Mouse (Mus musculus) embryonic facial prominence, embryonic 12.5 days (tissue): ENCODE results near the gene Klf16. TPM values are rescaled to one million over a fixed set of nuclear protein-coding genes. Genes with fewer than 3 reads are reported as not detected.
A peak's percentile ranks its signal among the peaks of the same experiment; 100 is the strongest.

Experiments
- ATAC-seq: fragments of 200-750 bp; cut with Nextera tagmentation; 2 replicates; pipeline ENCODE4 v1.8.0; 2017; ENCODE audit not compliant: insufficient number of reproducible peaks, insufficient read depth, low FRiP score, low TSS enrichment
- H3K27ac ChIP-seq: fragments of 300-500 bp; sonication (generic); 2 replicates; pipeline ENCODE4 v1.5.1; 2016; ENCODE audit warnings: mild to moderate bottlenecking
- H3K27me3 ChIP-seq: fragments of 300-500 bp; sonication (generic); 2 replicates; pipeline ENCODE4 v1.6.1; 2016; ENCODE audit warnings: mild to moderate bottlenecking, moderate library complexity
- H3K36me3 ChIP-seq: fragments of 300-500 bp; sonication (generic); 2 replicates; pipeline ENCODE4 v1.6.1; 2016; ENCODE audit warnings: mild to moderate bottlenecking
- H3K4me1 ChIP-seq: fragments of 300-500 bp; sonication (generic); 2 replicates; pipeline ENCODE4 v1.6.1; 2016
- H3K4me2 ChIP-seq: fragments of 300-500 bp; sonication (generic); replicated peaks from 2 replicates; pipeline ENCODE4 v1.6.1; 2016; ENCODE audit warnings: mild to moderate bottlenecking, moderate library complexity
- H3K4me3 ChIP-seq: fragments of 300-500 bp; sonication (generic); 2 replicates; pipeline ENCODE4 v1.5.1; 2016; ENCODE audit warnings: mild to moderate bottlenecking
- H3K9ac ChIP-seq: fragments of 300-500 bp; sonication (generic); 2 replicates; pipeline ENCODE4 v1.6.1; 2016; ENCODE audit warnings: mild to moderate bottlenecking, moderate library complexity
- H3K9me3 ChIP-seq: fragments of 300-500 bp; sonication (generic); 2 replicates; pipeline ENCODE4 v1.6.1; 2016; ENCODE audit warnings: mild to moderate bottlenecking, moderate library complexity
- WGBS: fragments of 180-500 bp; shearing (Covaris S2); methylation state at CpG from one replicate; pipeline ENCODE4 v1.1.7; 2016; 5-methylcytosine and 5-hydroxymethylcytosine counted together
- polyA plus RNA-seq: library from polyadenylated mRNA; unstranded; fragments of >200 nt; fragmentation: Nextera tagmentation; extraction: Ambion mirVana; gene quantifications from 2 replicates; pipeline ENCODE4 v1.2.1, GENCODE M21; 2016

Gene Klf16
- polyA plus RNA-seq, 1 experiment from 2014 or later = 12.4 TPM

- Histone ChIP-seq H3K4me1 (peaks cover 11% of the 10 kb centered on the region; the same call in 1 of the 2 replicates), H3K36me3 (peaks cover 24% of the 10 kb centered on the region), H3K27me3 (no peaks in the 10 kb centered on the region), H3K9ac (no peak overlapping the region), H3K27ac (no peak overlapping the region), H3K4me3 (no peak overlapping the region), H3K4me2 (no peak overlapping the region), H3K9me3 (no peaks in the 10 kb centered on the region)
- ATAC-seq = no peak
- 87% methylated on average over 8 of the region's 8 CpGs for WGBS
Measured at GRCm38 (mm10) chr10:80553575-80553974, 23.5 kb downstream of the Klf16 start.

GRCm38 (mm10) chr10:80552364-80552763, 24.8 kb downstream of the Klf16 start:
- Histone ChIP-seq H3K27me3 (no peaks in the 10 kb centered on the region), H3K4me3 (no peak overlapping the region), H3K4me1 (no peaks in the 10 kb centered on the region), H3K9ac (no peak overlapping the region), H3K36me3 (peaks cover 36% of the 10 kb centered on the region), H3K4me2 (no peak overlapping the region), H3K27ac (no peak overlapping the region), H3K9me3 (no peaks in the 10 kb centered on the region)
- no peak for ATAC-seq
- WGBS = 64% methylated on average over 9 of the region's 9 CpGs

GRCm38 (mm10) chr10:80549279-80549678, 27.8 kb downstream of the Klf16 start:
- Histone ChIP-seq H3K9ac (no peak overlapping the region), H3K27ac (no peak overlapping the region), H3K4me2 (no peak overlapping the region), H3K4me1 (no peaks in the 10 kb centered on the region), H3K9me3 (no peaks in the 10 kb centered on the region), H3K36me3 (peaks cover 66% of the 10 kb centered on the region), H3K27me3 (no peaks in the 10 kb centered on the region), H3K4me3 (no peak overlapping the region)
- WGBS = 91% methylated on average over 21 of the region's 21 CpGs
- no peak for ATAC-seq

- Histone ChIP-seq H3K4me1 (no peaks in the 10 kb centered on the region), H3K4me2 (no peak overlapping the region), H3K36me3 (peaks cover 74% of the 10 kb centered on the region), H3K9ac (no peak overlapping the region), H3K4me3 (no peak overlapping the region), H3K27ac (no peak overlapping the region), H3K27me3 (no peaks in the 10 kb centered on the region), H3K9me3 (no peaks in the 10 kb centered on the region)
- WGBS = 73% methylated on average over 10 of the region's 10 CpGs
- ATAC-seq = peak; percentile 31; the same call in 1 of the 2 replicates
Measured at GRCm38 (mm10) chr10:80548428-80549006, 28.6 kb downstream of the Klf16 start.

GRCm38 (mm10) chr10:80547539-80547938, 29.6 kb downstream of the Klf16 start:
- no peak for ATAC-seq
- H3K4me3 ChIP-seq = no peak overlapping the region
- H3K4me2 ChIP-seq = no peak overlapping the region
- H3K9ac ChIP-seq = no peak overlapping the region
- H3K27me3 ChIP-seq = no peaks in the 10 kb centered on the region
- H3K4me1 ChIP-seq = no peaks in the 10 kb centered on the region
- no peaks in the 10 kb centered on the region for H3K9me3 ChIP-seq
- 91% methylated on average over 15 of the region's 15 CpGs for WGBS
- H3K36me3 ChIP-seq = peaks cover 84% of the 10 kb centered on the region
- H3K27ac ChIP-seq = no peak overlapping the region

GRCm38 (mm10) chr10:80546945-80547344, 30.2 kb downstream of the Klf16 start:
- no peaks in the 10 kb centered on the region for H3K9me3 ChIP-seq
- H3K27me3 ChIP-seq = no peaks in the 10 kb centered on the region
- no peaks in the 10 kb centered on the region for H3K4me1 ChIP-seq
- H3K4me3 ChIP-seq = no peak overlapping the region
- H3K9ac ChIP-seq = no peak overlapping the region
- H3K27ac ChIP-seq = no peak overlapping the region
- peaks cover 90% of the 10 kb centered on the region for H3K36me3 ChIP-seq
- no peak overlapping the region for H3K4me2 ChIP-seq
- 93% methylated on average over 4 of the region's 4 CpGs for WGBS
- ATAC-seq = no peak

- WGBS = 91% methylated on average over 8 of the region's 8 CpGs
- Histone ChIP-seq H3K9me3 (no peaks in the 10 kb centered on the region), H3K27ac (no peak overlapping the region), H3K4me1 (no peaks in the 10 kb centered on the region), H3K27me3 (no peaks in the 10 kb centered on the region), H3K4me2 (no peak overlapping the region), H3K4me3 (no peak overlapping the region), H3K9ac (no peak overlapping the region), H3K36me3 (peaks cover 99% of the 10 kb centered on the region)
- no peak for ATAC-seq
Measured at GRCm38 (mm10) chr10:80545590-80545989, 31.5 kb downstream of the Klf16 start.

GRCm38 (mm10) chr10:80543873-80544272, 33.2 kb downstream of the Klf16 start:
- 95% methylated on average over 14 of the region's 14 CpGs for WGBS
- Histone ChIP-seq H3K4me3 (no peak overlapping the region), H3K4me2 (no peak overlapping the region), H3K9ac (no peak overlapping the region), H3K27ac (no peak overlapping the region), H3K27me3 (peaks cover 3% of the 10 kb centered on the region), H3K36me3 (peaks cover 82% of the 10 kb centered on the region), H3K9me3 (no peaks in the 10 kb centered on the region), H3K4me1 (peaks cover 3% of the 10 kb centered on the region)
- ATAC-seq = no peak

GRCm38 (mm10) chr10:80539493-80539892, 37.6 kb downstream of the Klf16 start:
- ATAC-seq = no peak
- 32% methylated on average over 5 of the region's 5 CpGs for WGBS
- Histone ChIP-seq H3K4me2 (no peak overlapping the region), H3K9ac (no peak overlapping the region), H3K9me3 (no peaks in the 10 kb centered on the region), H3K36me3 (peaks cover 38% of the 10 kb centered on the region), H3K4me3 (no peak overlapping the region), H3K27me3 (peaks cover 45% of the 10 kb centered on the region), H3K4me1 (peaks cover 10% of the 10 kb centered on the region), H3K27ac (no peak overlapping the region)

- H3K36me3 ChIP-seq = peaks cover 32% of the 10 kb centered on the region
- 0 out of 2 replicates have a peak within 1 kb of the TSS, but pooled peaks have one; percentile 4 for H3K4me3 ChIP-seq
- peaks cover 48% of the 10 kb centered on the region for H3K27me3 ChIP-seq
- H3K9me3 ChIP-seq = no peaks in the 10 kb centered on the region
- no peak within 1 kb of the TSS for H3K9ac ChIP-seq
- WGBS = 2% methylated on average over 30 of the region's 30 CpGs
- ATAC-seq = 0 out of 2 replicates have a peak, but pooled peaks have one; percentile 37
- H3K27ac ChIP-seq = no peak within 1 kb of the TSS
- H3K4me2 ChIP-seq = peak within 1 kb of the TSS; percentile 38
- H3K4me1 ChIP-seq = peaks cover 10% of the 10 kb centered on the region
Measured at GRCm38 (mm10) chr10:80538710-80539394, 38.3 kb downstream of the Klf16 start, which contains the start of gene Atp8b3. TSS of gene Atp8b3 (minus strand) at chr10:80539124.

GRCm38 (mm10) chr10:80538180-80538579, 38.9 kb downstream of the Klf16 start:
- 60% methylated on average over 5 of the region's 5 CpGs for WGBS
- Histone ChIP-seq H3K9me3 (no peaks in the 10 kb centered on the region), H3K36me3 (peaks cover 25% of the 10 kb centered on the region)

GRCm38 (mm10) chr10:80535711-80536110, 41.4 kb downstream of the Klf16 start:
- H3K4me2 ChIP-seq = peak overlapping the region; percentile 18; the same call in 1 of the 2 replicates
- no peaks in the 10 kb centered on the region for H3K9me3 ChIP-seq
- H3K4me1 ChIP-seq = peaks cover 10% of the 10 kb centered on the region
- 0 out of 2 replicates have a peak overlapping the region, but pooled peaks have one; percentile 15 for H3K9ac ChIP-seq
- no peak overlapping the region for H3K4me3 ChIP-seq
- no peak for ATAC-seq
- peaks cover 1% of the 10 kb centered on the region; the same call in 1 of the 2 replicates for H3K36me3 ChIP-seq
- WGBS = 12% methylated on average over 13 of the region's 13 CpGs
- peaks cover 48% of the 10 kb centered on the region for H3K27me3 ChIP-seq
- no peak overlapping the region for H3K27ac ChIP-seq

More at GRCm38 (mm10) chr10:80538180-80538579, 38.9 kb downstream of the Klf16 start:
- H3K9ac ChIP-seq = no peak overlapping the region
- peaks cover 10% of the 10 kb centered on the region for H3K4me1 ChIP-seq
- no peak overlapping the region for H3K4me3 ChIP-seq
- H3K4me2 ChIP-seq = no peak overlapping the region
- no peak overlapping the region for H3K27ac ChIP-seq
- no peak for ATAC-seq
- peaks cover 48% of the 10 kb centered on the region for H3K27me3 ChIP-seq
